Mouse (Mus musculus) lung, adult 2 months (tissue): ENCODE results near the gene Chic2.

Source experiments
- CTCF ChIP-seq: fragments of 200-500 bp; IDR thresholded peaks from 2 replicates; pipeline ENCODE4 v1.5.1; 2011; ENCODE audit warnings: mild to moderate bottlenecking, low read length, control low read depth; ENCODE audit not compliant: insufficient read depth
- POLR2A ChIP-seq: fragments of 200-500 bp; IDR thresholded peaks from 2 replicates; pipeline ENCODE4 v1.6.1; 2011; ENCODE audit warnings: low read depth, mild to moderate bottlenecking, control low read depth, low read length, borderline replicate concordance; ENCODE audit errors: extremely low read depth

DNA sequence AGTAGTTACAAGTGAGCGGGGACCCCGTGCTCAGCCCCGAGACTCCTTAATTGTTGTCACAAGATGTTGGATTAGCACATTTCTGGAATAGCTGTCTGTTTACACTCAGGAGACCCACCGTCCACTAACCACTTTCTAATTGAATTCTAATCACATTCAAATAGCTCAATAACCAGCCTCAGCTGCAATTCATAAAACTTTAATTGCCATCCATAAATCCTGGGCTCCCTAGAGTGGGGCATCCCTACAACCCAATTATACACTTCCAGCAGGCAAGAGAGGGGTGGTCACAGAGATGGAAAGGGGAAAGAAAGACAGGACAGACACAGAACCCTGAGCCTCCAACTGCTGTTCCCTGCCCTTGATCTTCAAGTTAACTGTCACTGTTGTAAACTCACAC is 29.6 kb upstream of the Chic2 start:
- TF ChIP-seq CTCF = no peak
- TF ChIP-seq POLR2A = no peak
